Mouse (Mus musculus): ENCODE data around the gene Pou3f3. TPM values are rescaled to one million over a fixed set of nuclear protein-coding genes. Genes with fewer than 3 reads are reported as not detected.

Pou3f3 gene
- polyA plus RNA-seq, 1 experiment from 2014 or later: 0.02 TPM

Other genes with a start within 250 kb of the Pou3f3 start
- gene Mrps9, start 155.5 kb downstream of the Pou3f3 start, polyA plus RNA-seq (2016; fragmentation: Nextera tagmentation; extraction: Ambion mirVana): 34.8 and 38.0 TPM in 2 replicates

Measured in liver, embryonic 12.5 days (tissue).